Mouse (Mus musculus) spleen, embryonic (tissue): Measurements from ENCODE around the gene Prkg1.

Experiments used
- CTCF ChIA-PET: fragments of 350-600 bp; sonication (Branson Sonifier 250); formaldehyde crosslinking; loops from one replicate; lab custom pipeline; 2022; lab: Charles Lee

Gene Prkg1

DNA sequence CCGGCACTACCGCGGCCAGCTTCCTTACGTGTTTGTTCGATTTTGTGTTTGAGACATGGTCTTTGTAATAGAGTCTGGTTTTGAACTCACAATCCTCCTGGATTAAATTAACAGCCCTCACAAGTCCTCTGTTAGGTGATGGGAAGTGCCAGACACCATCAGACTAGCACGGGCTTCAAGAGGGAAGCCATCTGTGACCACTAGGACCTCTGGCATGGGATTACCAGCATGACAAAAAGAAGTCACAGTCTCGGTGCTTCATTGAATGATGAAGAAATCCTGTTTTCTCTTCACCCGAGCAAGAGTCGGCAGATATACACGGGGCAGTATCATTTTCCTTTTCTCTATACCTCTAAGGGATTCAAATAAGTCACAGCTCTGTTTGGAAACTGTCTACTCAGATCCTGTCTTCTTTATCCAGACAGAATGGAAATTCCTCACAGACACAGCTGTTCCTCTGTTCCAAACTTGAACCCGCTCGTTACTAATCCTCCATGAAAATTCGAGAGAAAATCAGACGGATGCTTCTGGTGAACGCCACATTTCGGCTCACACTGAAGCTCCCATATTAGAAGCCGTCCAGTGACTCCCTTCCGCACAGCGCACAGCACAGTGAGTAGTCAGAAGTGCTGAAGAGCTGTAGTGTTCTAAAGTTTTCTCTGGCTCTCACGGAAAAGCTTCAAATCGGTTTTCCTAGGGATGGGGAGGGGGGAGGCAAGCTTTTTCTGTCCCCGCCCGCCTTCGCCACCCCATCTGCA is 690.7 kb downstream of the Prkg1 start:
- CTCF ChIA-PET, result no interaction called here

- CTCF ChIA-PET, result no interaction called here
These were observed 699.5 kb downstream of the Prkg1 start for GRCm38 (mm10) chr19:31065206-31065781.

DNA sequence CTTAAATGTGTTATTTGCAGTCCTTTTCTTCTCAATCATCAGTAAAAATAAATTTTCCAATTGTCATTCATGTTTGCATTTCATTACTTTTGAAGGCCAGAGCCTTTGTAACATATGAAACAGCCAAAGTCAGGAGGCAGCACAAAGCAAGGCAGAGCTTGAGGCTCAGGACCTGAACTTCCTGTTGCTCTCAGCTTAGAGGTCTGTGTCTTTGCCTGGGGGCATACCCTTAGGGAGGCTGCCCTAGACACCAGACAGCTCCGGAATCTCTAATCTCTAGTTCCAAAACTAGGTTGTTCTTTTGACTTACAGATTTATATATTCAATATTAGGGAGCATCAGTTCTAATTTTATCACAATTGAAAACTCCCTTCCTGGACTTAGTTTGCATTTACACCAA is 700.1 kb downstream of the Prkg1 start:
- CTCF ChIA-PET, result no interaction called here

GRCm38 (mm10) chr19:31046601-31047000 is 718.2 kb downstream of the Prkg1 start:
- CTCF ChIA-PET, result interaction anchor here (0.6 kb wide), 1 partner anchor 205 kb away, joined by 5 read pairs; no protein-coding TSS in a partner anchor

GRCm38 (mm10) chr19:31040948-31041847 is 723.6 kb downstream of the Prkg1 start:
- CTCF ChIA-PET, result no interaction called here

DNA sequence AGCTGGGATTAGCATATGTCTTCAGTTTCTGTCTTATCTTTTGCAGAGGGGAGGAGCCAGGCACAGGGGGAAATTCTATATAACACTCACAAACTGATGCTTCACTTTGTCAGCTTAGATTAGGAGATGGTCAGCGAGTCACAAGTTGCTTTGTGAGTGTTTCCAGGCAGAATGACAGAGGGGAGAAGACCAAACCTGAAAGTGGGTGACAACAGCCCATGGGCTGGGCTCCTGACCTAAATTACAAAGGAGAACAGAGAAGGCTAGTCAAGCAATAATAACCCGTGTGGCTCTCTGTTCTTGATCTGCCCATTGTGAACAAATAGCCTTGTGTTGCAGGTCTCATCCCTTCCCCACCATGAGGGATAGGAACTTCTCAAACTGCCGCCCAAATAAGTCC is 725.9 kb downstream of the Prkg1 start:
- CTCF ChIA-PET, result no interaction called here

- CTCF ChIA-PET, result no interaction called here
These were observed 733.2 kb downstream of the Prkg1 start for GRCm38 (mm10) chr19:31031596-31031995.

GRCm38 (mm10) chr19:31026797-31027196 is 738.0 kb downstream of the Prkg1 start:
- CTCF ChIA-PET, result no interaction called here

DNA sequence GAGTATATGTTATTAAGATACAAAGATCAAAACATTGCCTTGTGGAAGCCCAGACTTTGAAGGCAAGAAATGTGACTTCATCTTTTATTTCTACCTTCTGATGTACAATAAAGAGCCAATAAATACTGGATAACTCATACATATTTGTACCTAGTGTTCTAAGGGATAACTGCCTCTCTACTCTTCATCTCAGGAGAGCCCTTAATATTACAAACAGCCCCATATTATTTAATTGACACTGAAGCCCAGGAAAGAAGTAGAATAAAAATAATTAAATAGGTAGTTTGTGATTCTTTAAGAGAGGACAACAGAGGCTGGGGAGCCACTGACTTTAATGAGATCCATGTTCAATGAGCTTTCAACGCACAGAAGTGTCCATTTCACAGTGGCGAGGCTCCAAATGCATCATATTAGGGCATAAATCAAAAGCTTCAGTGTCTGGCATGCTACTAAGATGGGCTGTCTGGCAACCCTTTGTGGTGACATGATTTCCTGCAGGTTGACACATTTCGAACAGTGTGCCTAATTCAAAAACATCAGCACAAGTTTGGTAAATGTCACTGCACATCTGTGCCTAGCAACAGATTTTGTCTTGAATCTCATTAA is 753.2 kb downstream of the Prkg1 start:
- CTCF ChIA-PET, result no interaction called here

GRCm38 (mm10) chr19:30998572-30998971 is 766.3 kb downstream of the Prkg1 start:
- CTCF ChIA-PET, result no interaction called here

DNA sequence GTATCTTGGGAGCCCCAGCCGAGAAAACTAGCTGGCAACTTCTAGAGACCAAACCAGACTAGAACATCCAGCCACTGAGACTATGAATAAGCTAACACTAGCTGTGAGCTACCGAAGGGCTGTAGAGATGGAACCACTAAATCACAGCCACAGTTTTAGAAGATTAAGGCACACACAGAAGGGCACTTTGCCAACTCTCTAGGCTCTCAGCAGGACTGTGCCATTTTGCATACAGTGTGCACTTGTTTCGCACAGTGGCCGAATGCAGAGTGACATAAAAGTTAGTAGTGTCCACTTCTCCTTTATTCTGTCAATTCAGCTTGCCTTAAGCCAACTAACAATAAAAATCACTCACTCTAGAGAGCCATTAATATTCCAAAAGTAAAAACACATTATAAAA is 774.4 kb downstream of the Prkg1 start:
- CTCF ChIA-PET, result no interaction called here

DNA sequence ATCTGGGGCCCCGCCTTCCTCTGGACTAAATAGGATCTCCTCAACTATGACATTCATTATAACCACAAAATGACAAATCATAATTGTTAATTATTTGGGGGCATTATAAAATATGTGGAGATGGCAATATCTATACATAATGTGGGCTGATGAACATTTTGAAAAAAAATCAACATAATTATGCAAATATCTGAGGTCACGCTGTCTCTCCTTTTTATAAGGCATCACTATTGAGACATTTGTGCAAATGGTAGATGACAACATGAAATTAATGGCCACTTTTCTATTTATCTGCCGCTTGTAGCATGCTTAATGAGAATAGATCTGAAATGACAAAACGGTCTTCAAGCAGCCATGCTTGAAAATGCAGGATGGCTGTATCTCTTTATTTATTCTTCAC is 782.4 kb downstream of the Prkg1 start:
- CTCF ChIA-PET, result no interaction called here

DNA sequence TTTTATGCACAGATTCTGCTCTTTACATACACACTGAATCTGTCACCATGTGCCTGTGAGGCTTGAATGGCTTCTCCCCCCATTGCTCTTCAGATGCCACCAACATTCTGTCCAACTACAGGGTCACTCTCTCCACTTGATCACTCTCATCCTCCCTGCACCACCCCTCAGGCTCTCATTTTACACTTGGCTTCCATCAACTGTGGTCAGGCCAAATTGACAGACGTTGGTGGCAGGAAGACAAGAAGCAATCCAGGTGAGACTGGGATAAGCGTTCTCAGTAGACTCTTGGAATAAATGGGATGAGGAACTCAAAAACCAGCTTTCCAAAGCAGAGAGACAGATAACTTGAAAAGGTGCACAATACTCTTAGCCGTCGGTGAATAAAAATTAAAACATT is 786.7 kb downstream of the Prkg1 start:
- CTCF ChIA-PET, result no interaction called here

DNA sequence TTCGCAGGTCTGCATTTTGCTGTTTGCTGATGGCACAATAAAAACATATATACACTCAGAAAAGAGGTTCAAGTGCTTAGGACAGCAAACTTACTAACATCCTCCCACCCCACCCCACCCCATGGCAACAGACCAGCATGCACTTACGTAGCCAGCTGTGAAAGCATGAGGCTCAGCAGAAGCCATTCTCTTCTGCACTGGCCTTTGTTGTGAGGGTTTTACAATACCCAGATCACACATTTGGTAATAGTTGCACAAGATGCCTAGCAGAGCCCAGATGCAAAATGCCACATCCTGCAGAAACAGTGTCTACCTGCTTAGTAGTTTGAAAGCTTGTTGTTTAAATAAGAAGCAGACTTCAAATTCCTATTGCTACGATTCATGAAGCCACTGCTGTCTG is 814.2 kb downstream of the Prkg1 start:
- CTCF ChIA-PET, result no interaction called here

DNA sequence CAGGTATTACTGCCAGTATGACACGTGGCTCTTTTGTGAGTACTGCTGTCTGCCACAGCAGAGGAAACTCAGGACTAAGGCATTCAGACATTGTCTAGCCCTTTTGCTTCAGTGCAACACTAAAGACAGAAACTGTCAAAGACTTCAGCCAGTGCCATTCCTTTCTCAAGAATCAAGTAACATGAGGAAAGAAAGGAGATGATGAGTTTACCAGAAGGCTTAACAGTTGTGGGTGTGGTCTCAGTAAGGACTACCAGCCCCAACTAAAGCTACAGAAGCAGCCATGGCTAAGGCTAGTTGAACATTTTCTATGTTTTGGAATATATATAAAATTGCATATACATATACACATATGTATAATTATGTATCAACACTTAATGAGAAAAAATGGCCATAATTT is 816.6 kb downstream of the Prkg1 start:
- CTCF ChIA-PET, result no interaction called here

DNA sequence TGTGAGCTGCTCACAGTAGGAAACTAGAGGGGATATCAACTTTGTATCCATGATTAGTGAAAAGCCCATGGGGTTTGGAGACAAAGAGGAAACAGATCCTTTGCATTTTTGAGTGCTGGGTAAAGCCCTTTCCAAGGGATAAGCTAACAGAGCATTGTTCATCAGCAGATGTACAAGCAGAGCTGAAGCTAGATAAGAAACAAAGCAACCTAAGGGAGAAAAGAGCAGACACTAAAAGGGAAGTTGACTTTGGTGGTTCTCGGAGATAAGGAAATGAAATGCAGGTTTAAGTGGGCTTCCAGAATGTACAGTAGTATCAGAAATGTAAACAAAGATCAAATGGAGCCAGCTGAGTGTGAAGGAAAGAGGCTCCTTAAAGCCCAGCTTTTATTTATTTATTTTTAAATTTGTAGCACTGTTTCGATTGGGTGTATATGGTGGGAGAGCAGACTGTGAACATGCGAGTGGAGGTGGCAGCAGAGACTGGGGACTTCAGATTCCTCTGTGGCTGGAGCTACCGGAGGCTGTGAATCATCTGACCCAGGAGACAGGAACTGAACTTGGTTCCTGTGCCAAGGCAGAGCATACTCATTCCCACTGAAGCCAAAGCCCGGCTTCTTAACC is 822.4 kb downstream of the Prkg1 start:
- CTCF ChIA-PET, result no interaction called here

- CTCF ChIA-PET, result interaction anchor here (0.7 kb wide), 1 partner anchor 583 kb away, joined by 9 read pairs; no protein-coding TSS in a partner anchor
These were observed 826.8 kb downstream of the Prkg1 start for GRCm38 (mm10) chr19:30938058-30938457.

- CTCF ChIA-PET, result no interaction called here
These were observed 833.2 kb downstream of the Prkg1 start for GRCm38 (mm10) chr19:30931469-30932192.

DNA sequence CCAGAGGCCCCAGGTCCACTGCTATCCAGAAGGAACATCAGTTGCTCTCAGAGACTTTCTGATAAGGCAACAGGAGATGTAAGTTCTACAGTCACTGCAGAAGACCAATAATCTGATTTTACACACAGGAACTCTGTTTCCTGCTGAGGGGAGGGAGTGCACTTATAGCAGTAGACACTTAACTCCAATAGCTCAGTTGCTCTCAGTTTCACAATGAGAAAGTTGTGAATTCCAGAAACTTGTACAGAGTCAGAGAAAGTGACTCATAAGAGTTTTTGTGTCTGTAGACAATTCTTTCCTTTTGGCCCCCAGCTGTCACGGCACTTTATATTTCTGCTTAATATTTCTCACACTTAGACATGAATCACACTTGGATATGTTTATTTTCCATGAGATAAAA is 840.8 kb downstream of the Prkg1 start:
- CTCF ChIA-PET, result no interaction called here

DNA sequence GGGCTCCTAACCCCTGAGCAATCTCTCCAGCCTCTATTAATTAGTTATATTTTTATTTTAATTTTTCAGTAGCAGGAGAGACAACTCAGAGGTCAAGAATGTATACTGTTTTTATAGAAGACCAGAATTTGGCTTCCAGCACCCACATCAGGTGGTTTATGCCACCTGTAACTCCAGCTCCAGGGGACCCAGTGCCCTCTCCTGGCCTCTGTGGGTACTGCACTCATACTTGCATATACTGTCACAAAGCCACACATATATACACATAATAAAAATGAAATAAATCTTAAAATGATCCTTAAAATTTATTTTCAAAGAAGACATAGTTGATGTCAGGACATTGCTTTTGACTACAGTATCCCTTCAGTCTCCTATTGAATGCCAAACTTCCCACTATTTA is 862.5 kb downstream of the Prkg1 start:
- CTCF ChIA-PET, result no interaction called here

GRCm38 (mm10) chr19:30901025-30901424 is 863.8 kb downstream of the Prkg1 start:
- CTCF ChIA-PET, result no interaction called here
